Mouse (Mus musculus): ENCODE measurements around the gene Amdhd2.

Gene Amdhd2

GRCm38 (mm10) chr17:24163176-24163962 is at the start of gene Amdhd2:
Gene Amdhd2 (minus strand): TSS chr17:24163766.
- peak; percentile 62 for ATAC-seq (ENCODE audit: insufficient number of reproducible peaks, low FRiP score, low TSS enrichment)

GRCm38 (mm10) chr17:24213186-24213585 is 49.6 kb upstream of the Amdhd2 start:
- no peak for ATAC-seq (ENCODE audit: insufficient number of reproducible peaks, low FRiP score, low TSS enrichment)

GRCm38 (mm10) chr17:24212441-24213018 is 49.0 kb upstream of the Amdhd2 start:
- ATAC-seq (ENCODE audit: insufficient number of reproducible peaks, low FRiP score, low TSS enrichment), result no peak

GRCm38 (mm10) chr17:24211631-24212440 is 48.3 kb upstream of the Amdhd2 start:
- peak; percentile 52 for ATAC-seq (ENCODE audit: insufficient number of reproducible peaks, low FRiP score, low TSS enrichment)

- ATAC-seq (ENCODE audit: insufficient number of reproducible peaks, low FRiP score, low TSS enrichment), result no peak
These were observed 47.0 kb upstream of the Amdhd2 start for GRCm38 (mm10) chr17:24210591-24210990.

GRCm38 (mm10) chr17:24209916-24210240 is 46.3 kb upstream of the Amdhd2 start:
- no peak for ATAC-seq (ENCODE audit: insufficient number of reproducible peaks, low FRiP score, low TSS enrichment)

GRCm38 (mm10) chr17:24209043-24209915 is 45.7 kb upstream of the Amdhd2 start, which contains the start of gene Ntn3:
Gene Ntn3 (minus strand): TSS chr17:24209531.
- ATAC-seq (ENCODE audit: insufficient number of reproducible peaks, low FRiP score, low TSS enrichment), result no peak

GRCm38 (mm10) chr17:24208641-24209042 is 45.1 kb upstream of the Amdhd2 start:
- no peak for ATAC-seq (ENCODE audit: insufficient number of reproducible peaks, low FRiP score, low TSS enrichment)

GRCm38 (mm10) chr17:24207768-24208640 is 44.4 kb upstream of the Amdhd2 start:
- no peak for ATAC-seq (ENCODE audit: insufficient number of reproducible peaks, low FRiP score, low TSS enrichment)

GRCm38 (mm10) chr17:24206451-24207351 is 43.1 kb upstream of the Amdhd2 start:
- ATAC-seq (ENCODE audit: insufficient number of reproducible peaks, low FRiP score, low TSS enrichment), result no peak

GRCm38 (mm10) chr17:24205908-24206361 is 42.4 kb upstream of the Amdhd2 start:
- ATAC-seq (ENCODE audit: insufficient number of reproducible peaks, low FRiP score, low TSS enrichment), result no peak

GRCm38 (mm10) chr17:24205284-24205888 is 41.8 kb upstream of the Amdhd2 start, which contains the start of gene Tbc1d24:
Gene Tbc1d24 (minus strand): TSS chr17:24205562.
- ATAC-seq (ENCODE audit: insufficient number of reproducible peaks, low FRiP score, low TSS enrichment), result peak; percentile 49

GRCm38 (mm10) chr17:24204846-24205245 is 41.3 kb upstream of the Amdhd2 start:
- ATAC-seq (ENCODE audit: insufficient number of reproducible peaks, low FRiP score, low TSS enrichment), result no peak

- ATAC-seq (ENCODE audit: insufficient number of reproducible peaks, low FRiP score, low TSS enrichment), result no peak
These were observed 40.3 kb upstream of the Amdhd2 start for GRCm38 (mm10) chr17:24203611-24204534.

- no peak for ATAC-seq (ENCODE audit: insufficient number of reproducible peaks, low FRiP score, low TSS enrichment)
These were observed 39.5 kb upstream of the Amdhd2 start for GRCm38 (mm10) chr17:24203068-24203467.

GRCm38 (mm10) chr17:24201092-24201491 is 37.5 kb upstream of the Amdhd2 start:
- no peak for ATAC-seq (ENCODE audit: insufficient number of reproducible peaks, low FRiP score, low TSS enrichment)

GRCm38 (mm10) chr17:24199741-24200140 is 36.2 kb upstream of the Amdhd2 start:
- no peak for ATAC-seq (ENCODE audit: insufficient number of reproducible peaks, low FRiP score, low TSS enrichment)
